Mouse (Mus musculus) heart, adult 9 months (tissue): ENCODE measurements around the gene Elmo2.
A peak's percentile ranks its signal among the peaks of the same experiment; 100 is the strongest.

Experiments used
- DNase-seq, 2 experiments: peaks; one replicate each; pipeline ENCODE4 v3.0.0; 2022; ENCODE audit warnings: low spot score in 2 of 2

The Elmo2 gene

GRCm38 (mm10) chr2:165323928-165324327 lies 2.4 kb downstream of the Elmo2 start:
- DNase-seq, result no peak

GRCm38 (mm10) chr2:165323484-165323883 lies 2.8 kb downstream of the Elmo2 start:
- DNase-seq, result no peak

DNA sequence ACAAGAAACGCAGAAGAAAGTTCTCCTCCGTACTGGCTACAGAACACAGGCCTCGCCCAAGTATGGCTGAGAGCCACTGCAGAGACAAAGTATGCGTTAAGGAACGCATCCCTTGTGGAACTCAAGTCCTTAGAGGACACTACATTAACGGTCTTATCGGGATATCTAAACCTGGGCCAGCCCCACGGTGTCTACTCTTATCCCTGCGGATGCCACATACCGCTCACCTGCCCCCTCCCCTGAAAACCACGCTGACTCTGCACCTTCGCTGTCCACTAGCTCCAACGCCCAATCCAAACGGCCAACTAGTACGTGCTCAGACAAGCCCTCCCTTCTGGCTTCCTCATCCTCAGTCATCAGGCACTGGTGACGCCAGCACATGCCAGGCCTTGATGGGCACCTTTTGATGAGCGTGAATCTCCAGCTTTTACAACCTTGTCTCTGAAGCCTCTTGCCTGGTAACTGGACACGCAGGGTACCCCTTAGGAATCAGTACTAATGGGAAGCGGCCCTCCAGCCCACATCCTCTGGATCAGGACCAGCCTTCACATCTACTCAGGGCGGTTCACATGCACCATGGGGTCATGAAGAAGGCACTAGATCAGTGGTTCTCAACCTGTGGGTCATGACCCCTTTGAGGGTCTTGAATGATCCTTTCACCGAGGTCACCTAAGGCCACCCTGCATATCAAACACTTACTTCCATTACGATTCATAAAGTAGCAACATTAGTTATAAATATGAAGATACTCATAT lies 4.1 kb downstream of the Elmo2 start:
- no peak for DNase-seq

GRCm38 (mm10) chr2:165321381-165321888 lies 4.8 kb downstream of the Elmo2 start:
- DNase-seq, result no peak

GRCm38 (mm10) chr2:165320531-165321150 lies 5.6 kb downstream of the Elmo2 start:
- peak; percentile 57 to 81 for DNase-seq

DNA sequence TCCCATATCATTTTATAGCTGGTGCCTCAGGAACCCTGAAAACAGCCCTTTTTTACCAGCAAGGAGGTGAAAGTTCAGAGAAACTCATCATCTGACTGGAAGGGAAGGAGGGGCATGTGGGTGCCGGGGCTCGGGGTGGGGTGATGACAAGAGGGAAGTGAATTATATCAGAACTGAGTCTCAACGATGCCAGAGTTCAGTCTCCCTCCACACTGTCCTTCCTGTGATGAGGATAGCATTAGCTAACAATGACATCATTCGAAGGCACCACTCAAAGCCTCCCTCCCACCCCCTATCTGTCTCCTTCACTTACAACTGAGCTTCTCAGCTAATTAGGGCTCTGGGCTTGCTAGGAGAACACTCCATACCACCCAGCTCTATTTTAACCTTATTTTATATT lies 6.8 kb downstream of the Elmo2 start:
- no peak for DNase-seq

DNA sequence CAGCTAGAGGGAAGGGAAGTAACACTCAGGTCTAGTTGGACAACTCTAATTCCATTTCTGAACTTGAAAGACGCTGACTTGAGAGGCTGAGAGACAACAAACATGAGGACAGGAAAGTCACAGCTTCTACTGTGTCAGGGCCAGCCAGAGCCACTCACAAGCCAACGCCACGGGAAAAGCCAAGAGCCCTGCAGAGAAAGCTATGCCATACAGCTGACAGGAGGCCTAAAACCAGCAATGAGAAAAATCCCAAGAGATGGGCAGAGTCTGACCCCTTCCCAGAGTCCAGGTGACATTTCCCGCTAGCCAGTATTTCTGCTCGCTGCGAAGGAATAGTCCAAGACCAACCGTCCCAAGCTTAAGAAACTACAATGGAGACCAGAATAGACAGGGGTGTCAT lies 7.3 kb downstream of the Elmo2 start:
- DNase-seq, result no peak

- DNase-seq, result no peak
Measured at GRCm38 (mm10) chr2:165317621-165318263, 8.5 kb downstream of the Elmo2 start.

DNA sequence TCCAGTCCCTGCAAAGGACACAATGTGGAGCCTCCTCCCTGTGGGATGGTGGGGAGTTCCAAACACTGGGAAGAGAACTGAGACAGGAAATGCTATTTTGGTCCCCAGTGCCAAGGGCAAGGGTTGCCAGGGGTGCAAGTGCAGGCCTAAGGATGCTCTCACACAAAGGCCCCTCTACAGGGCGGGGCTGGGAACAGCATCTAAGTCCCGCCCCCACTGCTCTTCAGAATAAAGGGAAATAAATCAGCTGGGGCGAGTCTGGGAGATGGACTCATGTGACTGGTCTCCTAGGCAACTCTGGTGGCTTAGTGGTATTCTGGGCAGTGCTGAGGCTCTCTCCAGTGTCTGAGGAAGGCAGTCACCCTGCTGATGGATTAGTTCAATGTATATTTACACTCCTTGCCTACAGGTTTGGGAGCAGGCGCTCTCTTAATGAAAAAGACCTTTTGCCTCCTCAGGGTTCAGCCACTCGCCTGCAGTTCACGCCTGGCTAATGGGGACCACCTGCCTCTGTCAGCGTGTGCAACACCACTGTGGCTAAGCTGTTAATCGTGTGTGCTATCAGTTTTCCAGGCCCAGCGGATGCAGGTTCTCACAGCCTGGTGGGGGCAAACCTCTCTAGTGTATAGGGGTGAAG lies 9.3 kb downstream of the Elmo2 start:
- peak; percentile 65 to 73 for DNase-seq

- no peak for DNase-seq
Measured at GRCm38 (mm10) chr2:165316204-165316603, 10.1 kb downstream of the Elmo2 start.

- no peak for DNase-seq
Measured at GRCm38 (mm10) chr2:165314197-165314596, 12.1 kb downstream of the Elmo2 start.

DNA sequence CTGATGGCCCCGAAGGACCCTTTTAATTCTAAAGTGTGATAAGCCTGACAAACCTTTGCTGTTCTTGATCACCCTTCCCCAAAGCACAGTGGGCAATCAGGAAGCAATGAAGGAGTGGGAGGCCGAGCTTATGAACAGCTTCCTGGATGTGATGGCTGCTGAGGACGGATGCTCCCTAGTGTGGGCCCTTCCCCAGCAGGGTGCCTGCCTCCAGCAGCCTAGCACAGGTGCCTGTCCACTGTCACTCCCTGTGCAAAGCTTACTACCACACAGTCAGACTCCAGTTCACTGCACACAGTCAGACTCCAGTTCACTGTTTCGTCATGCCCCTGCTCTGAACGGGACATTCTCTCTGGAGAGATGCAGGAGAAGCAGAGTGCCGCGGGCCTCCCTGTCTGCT lies 13.9 kb downstream of the Elmo2 start:
- DNase-seq, result no peak

DNA sequence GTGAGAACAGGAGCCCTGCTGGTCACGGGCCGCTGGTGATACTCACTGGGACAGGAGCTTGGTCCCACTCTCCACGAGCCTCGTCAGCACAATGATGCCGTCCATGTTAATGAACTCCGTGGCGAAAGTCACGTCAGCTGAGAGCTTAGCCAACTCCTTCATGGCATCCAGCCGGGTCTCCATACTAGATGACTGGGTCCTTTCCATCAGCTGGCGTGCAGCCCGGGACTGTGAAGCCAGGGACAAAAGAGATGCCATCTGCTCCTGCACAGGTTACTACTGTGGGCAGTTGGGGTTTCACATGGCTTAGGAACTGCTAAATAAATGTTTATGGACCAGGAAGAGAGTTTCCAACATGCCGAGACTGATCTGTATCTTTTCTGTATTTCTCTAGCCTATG lies 14.7 kb downstream of the Elmo2 start:
- DNase-seq, result no peak

- no peak for DNase-seq
Measured at GRCm38 (mm10) chr2:165310818-165311425, 15.4 kb downstream of the Elmo2 start.

- no peak for DNase-seq
Measured at GRCm38 (mm10) chr2:165307801-165308200, 18.5 kb downstream of the Elmo2 start.

DNA sequence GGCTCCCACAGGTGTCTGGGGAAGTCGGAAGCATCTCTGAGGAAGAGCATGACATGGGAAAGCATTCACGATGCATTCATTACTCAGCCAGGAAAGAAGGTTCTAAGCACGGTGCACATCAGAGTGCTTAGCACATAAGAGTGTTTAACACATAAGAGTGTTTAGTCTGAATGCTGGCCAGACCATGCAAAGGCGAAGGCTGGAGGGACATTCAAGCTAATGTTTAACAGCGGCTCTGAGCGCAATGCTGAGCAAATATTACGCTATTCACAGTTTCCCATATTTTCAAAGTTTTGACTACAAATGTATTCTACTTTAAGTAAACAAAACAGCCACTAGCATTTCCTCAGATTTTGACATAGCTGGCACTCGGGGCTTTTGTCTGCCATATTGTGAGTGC lies 20.8 kb downstream of the Elmo2 start:
- no peak for DNase-seq

DNA sequence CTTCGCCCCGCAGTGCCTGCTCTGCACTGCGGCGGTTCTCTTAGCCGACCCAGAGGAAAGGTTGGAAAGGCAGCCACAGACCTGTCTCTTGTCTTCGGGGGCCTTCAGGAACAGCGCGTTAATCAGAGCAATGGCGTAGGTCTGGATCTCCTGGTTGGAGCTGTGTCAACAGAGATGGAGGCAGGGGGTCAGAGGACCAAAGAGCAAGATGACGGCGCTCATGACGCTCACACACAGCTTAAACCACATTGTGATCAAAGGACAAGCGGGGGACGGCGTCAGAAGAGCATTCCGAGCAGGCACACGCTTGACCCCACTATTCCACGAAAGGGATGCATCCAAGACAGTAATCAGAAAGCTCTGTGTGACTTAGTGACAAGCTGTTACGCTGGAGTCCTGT lies 21.5 kb downstream of the Elmo2 start:
- no peak for DNase-seq

GRCm38 (mm10) chr2:165303354-165304012 lies 22.8 kb downstream of the Elmo2 start:
- no peak for DNase-seq

DNA sequence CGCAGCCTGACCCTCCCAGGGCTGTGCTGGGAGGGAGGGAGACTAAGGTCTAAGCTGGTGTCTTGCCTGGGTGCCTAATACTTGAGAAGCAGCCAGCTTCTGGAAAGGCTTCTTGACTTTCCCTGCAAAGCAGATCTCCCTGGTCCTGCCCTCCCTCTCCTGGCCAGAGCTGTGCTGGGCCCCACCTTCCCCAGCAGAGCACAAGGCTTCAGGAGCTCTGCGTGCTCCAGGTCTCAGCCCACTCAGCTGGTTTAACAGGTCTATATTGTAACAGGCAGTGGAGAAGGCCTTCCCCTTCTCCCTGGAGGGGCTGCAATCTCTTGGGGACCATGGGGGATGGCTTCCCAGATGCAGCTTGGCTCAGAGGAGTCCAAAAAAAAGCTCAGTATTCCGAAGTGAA lies 24.9 kb downstream of the Elmo2 start:
- no peak for DNase-seq

GRCm38 (mm10) chr2:165300885-165301284 lies 25.4 kb downstream of the Elmo2 start:
- DNase-seq, result no peak

- no peak for DNase-seq
Measured at GRCm38 (mm10) chr2:165300424-165300823, 25.9 kb downstream of the Elmo2 start.
